Comparison of ENCODE assay signal across 15 mouse cellular contexts in genomic region chr19:29255327-29256027, GRCm38 (mm10). TPM values are rescaled to one million over a fixed set of nuclear protein-coding genes. Genes with fewer than 3 reads are reported as not detected.
DNase-seq lines count a peak whose midpoint lies in the region; ATAC-seq and TF ChIP-seq lines count a peak whose summit lies in the region.
"Had no signal": no experiment of that assay in that cellular context is flagged by ENCODE, and none has a peak within 500 bp of the region (broad histone marks: within the 10 kb centered on the region; RNA-seq: fewer than 3 reads in every experiment).

No protein-coding gene starts in this region.

- peak; percentile 35 to 48 for DNase-seq in heart, adult 18-20 months
- DNase-seq in heart, postnatal 14 days = no peak
- DNase-seq in lung, postnatal 36 days = peak; percentile 38
- no peak for DNase-seq in lung, postnatal 4 days
- DNase-seq in hindbrain, postnatal 0 days (ENCODE audit: low spot score) = no peak
- DNase-seq in skeletal muscle tissue, adult 2 months (ENCODE audit: low read depth, low spot score) = peak; percentile 31
- DNase-seq in spleen, postnatal 36 days (ENCODE audit: low spot score in 2 of 2) = no peak
- no peak for DNase-seq in right cerebral cortex, postnatal 36 days (ENCODE audit: low spot score in 2 of 2)
- DNase-seq: adrenal gland, postnatal 25 days; B cell, adult 2 months; cerebellum, adult 9-10 months; kidney, postnatal 36 days; thymus, postnatal 14 days had no signal

- no peaks in the 10 kb centered on the region for H3K9me3 ChIP-seq in hindbrain, postnatal 0 days (ENCODE audit: low read length)
- H3K9me3 ChIP-seq: embryonic facial prominence, embryonic 15.5 days; limb, embryonic 13.5 days had no signal

- H3K27me3 ChIP-seq in hindbrain, postnatal 0 days (ENCODE audit: insufficient read depth, low read length) = no peaks in the 10 kb centered on the region
- H3K27me3 ChIP-seq: embryonic facial prominence, embryonic 15.5 days; limb, embryonic 13.5 days had no signal

- intact Hi-C loops in heart, postnatal 14 days (cut with DNase I) = no loop called here

- ATAC-seq in hindbrain, postnatal 0 days = no peak

- 0 out of 2 replicates have a peak, but pooled peaks cover 10% of the 10 kb centered on the region for H3K4me1 ChIP-seq in hindbrain, postnatal 0 days (ENCODE audit: insufficient read depth, low read length)

- 60% methylated on average over 7 of the region's 7 CpGs for WGBS in hindbrain, postnatal 0 days

- H3K27ac ChIP-seq in hindbrain, postnatal 0 days = peak overlapping the region; percentile 45; the same call in 1 of the 2 replicates
- H3K27ac ChIP-seq: embryonic facial prominence, embryonic 15.5 days; limb, embryonic 13.5 days had no signal

- H3K9ac ChIP-seq in hindbrain, postnatal 0 days (replicated peaks; ENCODE audit: low read length) = no peak overlapping the region
- H3K9ac ChIP-seq: embryonic facial prominence, embryonic 15.5 days; limb, embryonic 13.5 days had no signal

- no peaks in the 10 kb centered on the region for H3K36me3 ChIP-seq in hindbrain, postnatal 0 days (ENCODE audit: insufficient read depth, low read length)
- H3K36me3 ChIP-seq: embryonic facial prominence, embryonic 15.5 days; limb, embryonic 13.5 days had no signal

- peak overlapping the region; percentile 62 for H3K4me2 ChIP-seq in hindbrain, postnatal 0 days (ENCODE audit: low read depth, low read length)
- H3K4me2 ChIP-seq: embryonic facial prominence, embryonic 15.5 days; limb, embryonic 13.5 days had no signal

- TF ChIP-seq CTCF in hindbrain, postnatal 0 days (IDR thresholded peaks at IDR 0.05; ENCODE audit: low read depth) = no peak

- no peak overlapping the region for H3K4me3 ChIP-seq in hindbrain, postnatal 0 days (ENCODE audit: low read length)
- H3K4me3 ChIP-seq: embryonic facial prominence, embryonic 15.5 days; limb, embryonic 13.5 days had no signal

RNA-seq across cellular contexts. Expression of gene Jak2, which starts 3.8 kb away (rescaled TPM):
- total RNA-seq in heart, adult 18-20 months (2021) = 10 to 100 TPM; 16.2 to 20.1 TPM
- 10 to 100 TPM; 14.5 to 15.2 TPM for total RNA-seq in heart, postnatal 14 days (2021)
- total RNA-seq in hindbrain, postnatal 0 days (2014; rRNA removed) = 18.8 and 25.7 TPM in 2 replicates
- 9.5 and 9.8 TPM in 2 replicates for polyA plus RNA-seq in hindbrain, postnatal 0 days (2015; fragmentation: Nextera tagmentation; extraction: Ambion mirVana)

Comparison
In these comparisons a context has a peak if more than half of its experiments do, and no peak if none do; other contexts are left out.
1. DNase-seq: peak in heart, adult 18-20 months (2 of 2), lung, postnatal 36 days (single experiment) and skeletal muscle tissue, adult 2 months (single experiment); none in heart, postnatal 14 days (0 of 2), lung, postnatal 4 days (0 of 2), hindbrain, postnatal 0 days (single experiment), spleen, postnatal 36 days (0 of 2) and right cerebral cortex, postnatal 36 days (0 of 2).